Mouse (Mus musculus) limb, embryonic 14.5 days (tissue): ENCODE data around the gene Ppp1ca. TPM values are rescaled to one million over a fixed set of nuclear protein-coding genes. Genes with fewer than 3 reads are reported as not detected.

Source experiments
- ATAC-seq: fragments of 200-750 bp; cut with Nextera tagmentation; 2 replicates; pipeline ENCODE4 v1.8.0; 2017; ENCODE audit warnings: low read depth, moderate number of reproducible peaks, moderate TSS enrichment; ENCODE audit not compliant: low FRiP score
- DNase-seq: peaks from one replicate; pipeline ENCODE4 v3.0.0-alpha.2; 2015; ENCODE audit warnings: low spot score
- H3K27ac ChIP-seq: fragments of 300-500 bp; sonication (generic); replicated peaks from 2 replicates; pipeline ENCODE4 v1.5.1; 2014; ENCODE audit warnings: low read depth, mild to moderate bottlenecking, low read length, moderate library complexity, mixed read lengths
- H3K27me3 ChIP-seq: fragments of 300-500 bp; sonication (generic); 2 replicates; pipeline ENCODE4 v1.6.1; 2014; ENCODE audit warnings: low read length, mixed read lengths; ENCODE audit not compliant: control insufficient read depth, insufficient read depth
- H3K36me3 ChIP-seq: fragments of 300-500 bp; sonication (generic); 2 replicates; pipeline ENCODE4 v1.6.1; 2014; ENCODE audit warnings: mild to moderate bottlenecking, low read length, moderate library complexity, mixed read lengths; ENCODE audit not compliant: control insufficient read depth, insufficient read depth
- H3K4me1 ChIP-seq: fragments of 300-500 bp; sonication (generic); 2 replicates; pipeline ENCODE4 v1.6.1; 2014; ENCODE audit warnings: antibody characterized with exemption, low read length, mixed read lengths; ENCODE audit not compliant: control insufficient read depth, insufficient read depth
- H3K4me2 ChIP-seq: fragments of 300-500 bp; sonication (generic); replicated peaks from 2 replicates; pipeline ENCODE4 v1.6.1; 2014; ENCODE audit warnings: low read depth, mild to moderate bottlenecking, low read length, moderate library complexity; ENCODE audit not compliant: severe bottlenecking
- H3K4me3 ChIP-seq: fragments of 300-500 bp; sonication (generic); replicated peaks from 2 replicates; pipeline ENCODE4 v1.5.1; 2014; ENCODE audit warnings: low read length
- H3K9ac ChIP-seq: fragments of 300-500 bp; sonication (generic); 2 replicates; pipeline ENCODE4 v1.6.1; 2014; ENCODE audit warnings: mild to moderate bottlenecking, low read depth, low read length, moderate library complexity; ENCODE audit not compliant: severe bottlenecking
- H3K9me3 ChIP-seq: fragments of 300-500 bp; sonication (generic); 2 replicates; pipeline ENCODE4 v1.6.1; 2016; ENCODE audit warnings: low read length; ENCODE audit not compliant: control insufficient read depth
- POLR2A ChIP-seq: fragments of 200-500 bp; IDR thresholded peaks from 2 replicates; pipeline ENCODE4 v1.8.0; 2012; ENCODE audit warnings: inconsistent platforms, mild to moderate bottlenecking, moderate library complexity, borderline replicate concordance; ENCODE audit not compliant: insufficient read depth, insufficient read length; ENCODE audit errors: extremely low read depth
- WGBS: fragments of 180-500 bp; shearing (Covaris S2); extraction: QIAGEN DNeasy Blood & Tissue Kit; methylation state at CpG from one replicate; pipeline ENCODE4 v1.1.7; 2014; 5-methylcytosine and 5-hydroxymethylcytosine counted together
- polyA plus RNA-seq, 2 experiments: library from polyadenylated mRNA; depleted of rRNA in 1 of 2; stranded (reverse) in 1 of 2; unstranded in 1 of 2; fragments of >200 nt; fragmentation: Nextera tagmentation in 1 of 2; extraction: Ambion mirVana in 1 of 2; gene quantifications; 2 replicates each; pipeline versions ENCODE4 v1.2.1 to v1.2.3; 2012 to 2014

Ppp1ca gene
- polyA plus RNA-seq, 2 experiments: 490 to 794 TPM

DNA sequence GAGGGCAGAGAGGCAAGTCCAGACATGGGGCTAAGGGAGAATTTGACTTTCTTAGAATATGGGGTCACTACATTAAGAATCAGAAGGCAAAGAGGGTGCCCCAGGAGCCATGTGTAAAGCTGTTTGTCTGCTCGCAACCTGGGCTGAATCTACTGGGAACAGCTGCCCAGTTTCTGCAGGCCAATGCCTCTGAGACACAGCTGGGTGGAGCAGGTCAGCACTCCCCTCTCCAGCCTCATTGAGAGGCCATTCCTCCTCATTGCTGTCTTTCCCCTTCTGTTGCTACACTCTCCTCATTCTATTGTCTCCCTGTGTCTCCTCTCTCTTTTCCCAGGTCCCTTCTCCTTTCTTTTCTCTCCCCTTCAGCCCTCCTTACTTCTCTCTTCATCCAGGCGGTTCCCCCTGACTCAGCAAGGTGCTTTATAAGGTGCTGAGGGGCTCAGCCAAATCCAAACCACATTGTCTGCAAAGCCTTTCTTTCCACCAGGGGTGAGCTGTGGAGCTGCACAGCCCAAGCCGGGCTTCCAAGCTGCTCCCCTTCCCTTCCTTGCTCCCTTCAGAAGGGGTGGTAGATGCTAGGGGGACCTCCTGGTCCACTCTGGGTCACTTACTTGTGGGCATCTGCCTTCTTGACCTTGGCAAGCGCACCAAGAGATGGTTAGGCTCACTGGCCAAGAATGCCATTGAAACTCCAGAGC, 20.2 kb downstream of the Ppp1ca start:
- H3K27ac ChIP-seq: peak overlapping the region; percentile 67; the same call in 1 of the 2 replicates

DNA sequence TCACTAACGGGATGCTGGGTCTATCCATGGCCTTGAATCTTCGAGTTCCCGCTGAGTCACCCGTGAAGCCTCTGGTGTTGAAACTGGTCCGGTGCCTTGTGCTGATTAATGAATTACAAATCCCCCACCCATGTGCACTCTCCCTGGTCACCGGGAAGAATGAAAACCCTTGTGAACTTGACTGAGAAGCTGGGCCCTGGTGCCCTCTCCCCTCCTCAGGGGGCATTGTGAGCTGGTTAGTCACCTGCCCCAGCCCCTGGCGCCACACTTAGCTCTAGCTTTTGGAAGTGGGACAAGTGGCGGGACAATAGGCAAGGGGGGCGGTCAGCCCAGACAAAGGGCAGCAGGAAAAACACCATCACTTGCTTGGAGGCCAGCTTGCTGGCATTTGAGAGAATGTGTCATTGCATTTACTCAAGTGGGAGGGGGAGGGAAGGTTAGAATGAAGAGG, 21.7 kb downstream of the Ppp1ca start:
- Histone ChIP-seq H3K27me3 (no peaks in the 10 kb centered on the region), H3K4me1 (peaks cover 48% of the 10 kb centered on the region), H3K4me3 (peak overlapping the region; percentile 91), H3K9me3 (no peaks in the 10 kb centered on the region), H3K9ac (peak overlapping the region; percentile 96), H3K27ac (peak overlapping the region; percentile 96), H3K4me2 (peak overlapping the region; percentile 94), H3K36me3 (no peaks in the 10 kb centered on the region)
- 13% methylated on average over 9 of the region's 9 CpGs for WGBS
- DNase-seq (no peak), ATAC-seq (no peak)
- TF ChIP-seq POLR2A: no peak

More for the DNA sequence above, 20.2 kb downstream of the Ppp1ca start:
- no peak overlapping the region for H3K4me3 ChIP-seq
- H3K4me2 ChIP-seq: peak overlapping the region; percentile 10; the same call in 1 of the 2 replicates
- no peaks in the 10 kb centered on the region for H3K27me3 ChIP-seq
- H3K9ac ChIP-seq: no peak overlapping the region
- H3K9me3 ChIP-seq: no peaks in the 10 kb centered on the region
- no peaks in the 10 kb centered on the region for H3K36me3 ChIP-seq
- TF ChIP-seq POLR2A: no peak
- no peak for DNase-seq
- H3K4me1 ChIP-seq: peaks cover 35% of the 10 kb centered on the region
- WGBS: 23% methylated on average over 4 of the region's 4 CpGs
- no peak for ATAC-seq

DNA sequence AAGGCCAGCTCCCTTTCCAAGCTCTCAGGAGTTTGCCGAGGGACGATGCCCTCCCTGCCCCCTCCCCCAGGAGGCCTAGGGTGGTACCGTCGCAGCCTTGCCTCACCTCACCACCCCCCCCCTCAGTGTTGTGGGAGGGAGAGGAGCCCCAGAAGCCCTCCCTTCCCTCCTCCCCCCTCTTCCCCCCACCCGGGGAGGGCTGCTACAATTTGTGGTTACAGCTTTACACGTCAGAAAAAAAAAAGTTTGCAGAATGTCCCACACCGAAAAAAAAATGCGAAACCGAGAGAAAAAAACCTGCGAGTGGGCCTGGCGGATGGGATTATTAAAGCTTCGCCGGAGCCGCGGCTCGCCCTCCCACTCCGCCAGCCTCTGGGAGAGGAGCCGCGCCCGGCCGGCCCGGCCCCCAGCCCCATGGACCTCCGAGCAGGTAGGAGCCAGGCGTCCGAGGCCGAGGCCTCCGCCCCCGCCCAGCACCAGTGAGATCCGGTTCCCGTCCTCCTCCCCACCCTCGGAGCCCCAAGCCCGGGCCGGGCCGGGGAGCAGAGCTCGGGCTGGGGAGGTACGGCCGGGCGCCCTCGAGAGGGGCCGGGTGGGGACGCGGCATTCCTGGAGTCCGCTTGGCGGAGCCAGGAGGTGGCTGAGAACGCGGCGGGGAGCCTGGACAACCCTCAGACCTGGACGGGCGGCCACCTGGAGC, 22.4 kb downstream of the Ppp1ca start, which contains the start of the genes Clcf1 and AC109138.7:
Gene Clcf1, plus strand, starts transcription at position 168 of the 700 bp plus-strand sequence.
Gene AC109138.7, plus strand, starts transcription at position 287 of the 700 bp plus-strand sequence.
- peak within 1 kb of the TSS; percentile 91 for H3K4me3 ChIP-seq
- H3K4me2 ChIP-seq: peak within 1 kb of the TSS; percentile 94
- peak within 1 kb of the TSS; percentile 96 for H3K27ac ChIP-seq
- TF ChIP-seq POLR2A: no peak
- H3K36me3 ChIP-seq: no peaks in the 10 kb centered on the region
- H3K9ac ChIP-seq: peak within 1 kb of the TSS; percentile 96
- peak; percentile 54 for DNase-seq
- peak; percentile 43 for ATAC-seq
- WGBS: 1% methylated on average over 36 of the region's 49 CpGs
- no peaks in the 10 kb centered on the region for H3K9me3 ChIP-seq
- peaks cover 48% of the 10 kb centered on the region for H3K4me1 ChIP-seq
- no peaks in the 10 kb centered on the region for H3K27me3 ChIP-seq

DNA sequence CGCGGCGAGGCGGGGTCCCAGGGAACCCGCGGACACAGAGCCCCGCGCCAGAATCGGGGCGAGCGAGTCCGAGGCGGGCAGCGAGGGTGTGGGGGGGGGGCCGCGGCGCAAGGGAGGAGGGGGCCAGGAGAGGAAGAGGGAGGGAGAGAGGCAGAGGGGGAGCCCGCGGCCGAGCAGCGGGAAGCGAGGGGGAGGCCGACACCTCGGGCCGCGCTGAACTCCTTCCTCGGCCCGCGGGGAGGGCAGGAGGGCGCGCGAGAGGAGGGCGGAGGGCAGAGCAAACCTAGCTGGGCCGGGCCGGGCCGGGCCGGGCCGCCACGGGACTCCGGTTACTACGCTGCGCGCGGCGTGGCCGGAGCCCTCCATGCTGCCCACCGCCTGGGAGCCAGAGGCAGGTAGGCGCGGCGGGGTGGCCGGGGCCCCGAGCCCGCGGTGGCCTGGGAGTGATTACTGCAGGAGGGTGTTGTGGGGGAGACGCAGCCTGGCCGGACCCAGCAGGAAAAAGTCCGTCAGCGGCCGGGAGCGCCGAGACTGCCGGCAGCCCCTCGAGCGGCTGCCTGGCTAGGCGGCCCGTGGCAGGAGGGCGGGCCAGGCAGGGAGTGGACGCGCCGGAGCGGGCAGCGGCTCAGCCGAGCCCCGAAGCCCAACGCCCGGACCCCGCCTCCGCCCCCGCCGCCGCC, 23.0 kb downstream of the Ppp1ca start:
- under 1% methylated on average over 26 of the region's 81 CpGs for WGBS
- Histone ChIP-seq H3K4me2 (peak overlapping the region; percentile 94), H3K36me3 (no peaks in the 10 kb centered on the region), H3K4me3 (peak overlapping the region; percentile 91), H3K9me3 (no peaks in the 10 kb centered on the region), H3K4me1 (peaks cover 51% of the 10 kb centered on the region), H3K27me3 (no peaks in the 10 kb centered on the region), H3K27ac (peak overlapping the region; percentile 96), H3K9ac (peak overlapping the region; percentile 96)
- TF ChIP-seq POLR2A: no peak
- ATAC-seq (peak; percentile 57), DNase-seq (no peak)

DNA sequence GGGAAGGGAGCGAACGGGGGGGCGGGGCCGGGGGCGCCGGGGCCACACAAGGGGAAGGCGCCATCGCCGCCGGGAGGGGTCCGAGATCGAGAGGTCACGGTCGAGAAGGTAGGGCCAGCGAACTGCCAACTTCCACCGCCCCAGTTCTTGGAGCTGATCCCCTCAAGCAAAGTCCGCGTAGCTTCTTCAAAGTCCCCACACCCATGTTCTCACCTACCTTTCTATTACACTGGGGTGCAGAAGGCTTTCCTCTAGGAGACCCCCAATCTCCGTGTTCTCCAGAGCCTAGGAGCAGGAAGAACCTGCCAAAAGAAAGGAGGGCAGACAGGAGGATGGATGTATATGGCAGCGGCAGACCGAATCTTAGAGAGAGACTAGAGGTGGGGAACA, 23.6 kb downstream of the Ppp1ca start:
- no peak for TF ChIP-seq POLR2A
- ATAC-seq (no peak), DNase-seq (no peak)
- peak overlapping the region; percentile 96 for H3K27ac ChIP-seq
- peaks cover 57% of the 10 kb centered on the region for H3K4me1 ChIP-seq
- peak overlapping the region; percentile 94 for H3K4me2 ChIP-seq
- H3K9me3 ChIP-seq: no peaks in the 10 kb centered on the region
- H3K36me3 ChIP-seq: no peaks in the 10 kb centered on the region
- H3K4me3 ChIP-seq: peak overlapping the region; percentile 91
- no peaks in the 10 kb centered on the region for H3K27me3 ChIP-seq
- H3K9ac ChIP-seq: peak overlapping the region; percentile 96
- 1% methylated on average over 15 of the region's 21 CpGs for whole genome bisulfite sequencing
